Mouse (Mus musculus): ENCODE measurements around the gene BC035947.

BC035947 gene

DNA sequence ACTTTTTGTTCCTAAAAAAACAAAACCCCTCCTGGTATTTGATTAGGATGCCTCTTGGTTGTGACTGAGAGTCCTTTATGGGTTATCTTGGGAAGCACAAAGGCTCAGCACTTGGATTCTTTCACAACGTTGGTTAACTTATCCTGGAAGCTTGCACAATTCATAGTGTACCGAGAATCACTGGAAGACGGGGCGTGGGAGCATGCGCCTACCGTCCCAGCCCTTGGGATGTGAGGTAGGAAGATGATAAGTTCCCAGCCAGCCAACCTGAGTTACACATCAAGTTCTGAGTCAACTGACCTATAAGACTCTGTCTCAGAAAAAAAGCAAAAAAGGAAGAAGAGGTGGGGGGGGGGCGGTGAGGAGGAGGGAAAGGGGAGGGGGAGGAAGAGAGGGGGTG, 6.9 kb upstream of the BC035947 start:
- no peak for TF ChIP-seq GATA4 (IDR thresholded peaks at IDR 0.05; ENCODE audit: insufficient replicate concordance, low read length)

DNA sequence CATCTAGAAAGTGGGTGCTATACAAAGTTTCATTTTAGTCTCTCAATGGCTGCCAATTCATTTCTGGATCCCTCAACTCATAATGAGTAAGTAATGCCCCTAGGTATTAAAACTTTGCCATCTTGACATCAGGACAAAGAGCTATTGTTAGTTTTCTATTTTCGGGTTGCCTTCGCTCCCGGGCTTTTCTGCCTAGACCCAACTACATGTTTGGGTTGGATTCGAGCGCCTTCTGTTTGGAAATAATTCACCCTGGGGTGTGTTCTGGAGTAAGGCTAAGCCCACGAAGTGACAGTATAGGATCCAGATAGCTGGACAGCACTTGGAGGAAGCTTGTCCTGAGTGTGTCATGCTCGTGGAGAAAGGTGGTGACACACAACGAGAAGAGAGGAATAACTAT, 798 bp upstream of the BC035947 start:
- no peak for TF ChIP-seq GATA4 (IDR thresholded peaks at IDR 0.05; ENCODE audit: insufficient replicate concordance, low read length)

DNA sequence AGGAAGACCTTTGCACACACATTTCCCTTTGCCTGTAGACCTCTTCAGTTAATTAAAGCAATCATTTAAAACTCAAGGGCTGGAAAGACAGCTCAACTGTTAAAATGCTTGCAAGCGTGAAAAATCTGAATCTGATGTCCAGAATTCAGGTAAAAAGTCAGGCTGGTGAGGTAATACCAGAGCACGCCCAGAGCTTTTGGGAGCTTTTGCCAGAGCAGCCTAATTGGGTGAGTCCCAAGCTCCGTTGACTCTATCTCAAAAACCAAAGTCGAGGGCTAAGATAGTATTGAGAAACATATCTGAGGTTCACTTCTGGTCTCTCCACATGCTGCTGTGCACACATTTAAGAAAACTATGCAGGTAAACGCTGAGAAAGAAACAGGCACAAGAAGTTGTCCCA, 1.1 kb downstream of the BC035947 start, which contains the start of gene Mogat1:
Gene Mogat1, plus strand, starts transcription at position 130 of the 400 bp plus-strand sequence.
- no peak for TF ChIP-seq GATA4 (IDR thresholded peaks at IDR 0.05; ENCODE audit: insufficient replicate concordance, low read length)

DNA sequence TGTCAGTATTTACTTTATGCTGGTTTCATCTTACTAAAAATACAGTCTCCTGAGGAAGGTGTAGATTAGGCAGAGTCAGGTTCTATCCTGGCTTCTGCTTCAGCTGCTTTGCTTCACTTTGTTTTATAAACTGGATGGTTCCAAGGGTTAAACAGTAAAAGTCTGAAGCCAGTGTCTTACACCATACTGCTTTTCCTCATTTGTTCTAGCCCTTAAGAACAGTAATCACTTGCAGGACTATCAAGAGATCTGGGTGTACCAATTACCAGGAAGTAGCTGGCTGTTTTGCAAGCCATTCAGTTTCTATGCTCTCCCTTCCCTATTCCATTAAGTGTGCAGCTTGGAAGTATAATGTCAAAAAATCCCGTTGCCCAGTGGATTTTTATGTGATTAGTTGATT, 4.8 kb downstream of the BC035947 start:
- no peak for TF ChIP-seq GATA4 (IDR thresholded peaks at IDR 0.05; ENCODE audit: insufficient replicate concordance, low read length)

DNA sequence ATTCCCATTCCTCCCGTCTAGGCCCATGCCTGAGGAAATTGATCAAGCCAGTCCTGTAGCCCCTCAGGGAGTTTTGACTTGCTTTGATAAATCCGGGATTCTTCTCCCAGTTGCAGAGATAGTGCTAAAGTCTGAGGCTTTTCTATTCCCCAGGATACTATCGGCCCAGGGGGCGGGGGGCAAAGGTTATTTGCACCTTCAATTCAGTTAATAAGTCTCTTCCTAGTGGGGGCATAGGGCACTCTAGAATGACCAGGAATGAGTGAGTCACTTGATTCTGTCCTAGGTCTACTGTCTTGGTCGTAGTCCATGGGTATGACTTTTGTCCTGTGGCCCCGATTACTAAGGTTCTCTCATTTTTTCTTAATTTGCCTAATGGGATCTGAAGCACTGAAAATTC, 9.4 kb downstream of the BC035947 start:
- TF ChIP-seq GATA4 (IDR thresholded peaks at IDR 0.05; ENCODE audit: insufficient replicate concordance, low read length), result no peak

DNA sequence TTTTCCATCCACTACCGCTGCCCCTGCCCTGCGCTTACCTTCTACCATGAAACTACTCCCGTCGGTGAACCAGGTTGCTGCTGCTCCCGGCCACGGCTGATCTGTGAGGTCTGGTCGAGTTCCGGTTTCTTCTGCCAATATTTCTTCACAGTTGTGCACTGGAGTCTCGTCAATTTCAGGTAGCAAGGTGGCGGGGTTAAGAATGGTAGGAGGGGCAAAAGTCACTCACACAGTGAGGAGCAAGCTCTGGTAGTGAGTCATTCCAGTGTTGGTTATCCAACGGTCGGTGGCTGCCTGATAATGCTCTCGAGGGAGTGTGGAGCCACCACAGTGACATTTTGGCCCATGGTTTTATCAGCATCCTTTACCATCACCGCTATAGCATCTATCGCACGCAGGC, 10.9 kb downstream of the BC035947 start:
- TF ChIP-seq GATA4 (IDR thresholded peaks at IDR 0.05; ENCODE audit: insufficient replicate concordance, low read length), result no peak

DNA sequence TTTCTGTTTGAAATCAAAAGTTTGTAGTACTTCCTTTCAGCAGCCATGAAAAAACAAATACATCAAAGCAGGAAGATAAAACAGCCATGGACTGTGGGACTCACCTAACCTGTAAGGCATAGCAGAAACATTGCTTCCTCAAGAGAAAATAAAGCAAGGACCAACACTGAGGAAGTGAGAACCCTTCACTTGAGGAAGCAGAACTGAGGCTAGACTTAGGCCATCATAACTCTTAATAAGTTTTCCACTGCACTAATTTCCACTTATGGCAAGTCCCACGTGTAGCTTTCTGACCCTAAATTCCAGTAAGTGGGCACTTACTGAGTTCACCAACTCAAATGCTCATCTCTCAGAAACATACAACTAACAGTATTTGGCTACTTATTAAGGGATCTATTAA, 21.8 kb downstream of the BC035947 start:
- TF ChIP-seq GATA4 (IDR thresholded peaks at IDR 0.05; ENCODE audit: insufficient replicate concordance, low read length), result no peak

DNA sequence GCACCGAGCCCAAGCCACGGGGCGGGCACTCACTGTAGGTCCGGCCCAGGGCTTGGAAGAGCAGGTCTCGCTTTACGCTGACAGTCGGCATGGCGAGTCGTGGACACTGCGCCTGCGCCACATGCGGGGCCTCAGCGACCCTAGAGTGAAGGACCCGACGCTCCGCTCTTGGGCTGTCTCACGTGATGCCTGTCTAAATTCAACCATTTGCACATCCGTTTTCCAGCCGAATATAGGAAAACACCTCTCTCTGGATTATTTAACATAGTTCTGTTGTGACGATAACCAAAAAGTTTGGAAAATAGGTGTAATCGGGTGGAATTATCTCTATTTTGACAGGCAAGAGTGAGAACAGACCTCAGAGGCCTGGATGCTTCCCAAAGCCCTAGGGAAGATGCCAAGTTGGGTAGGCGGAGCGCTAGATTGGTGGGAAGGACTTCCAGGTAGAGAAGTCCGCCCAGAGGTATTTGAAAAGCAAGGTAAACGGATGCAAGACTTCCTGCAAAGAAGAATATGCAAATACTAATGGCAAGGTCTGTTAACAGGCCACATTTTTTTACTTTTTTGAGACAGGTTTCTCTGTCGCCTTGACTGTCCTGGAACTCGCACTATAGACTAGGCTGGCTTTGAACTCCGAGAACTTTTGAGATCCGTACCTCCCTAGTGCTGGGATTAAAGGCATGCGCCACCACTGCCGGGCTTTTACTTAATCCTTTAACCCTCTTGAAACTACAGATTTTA, 23.0 kb downstream of the BC035947 start, which contains the start of gene Farsb:
Gene Farsb, minus strand, starts transcription at position 146 of the 741 bp plus-strand sequence.
- TF ChIP-seq GATA4 (IDR thresholded peaks at IDR 0.05; ENCODE audit: insufficient replicate concordance, low read length), result peak; percentile 21; the same call in 1 of the 2 replicates

DNA sequence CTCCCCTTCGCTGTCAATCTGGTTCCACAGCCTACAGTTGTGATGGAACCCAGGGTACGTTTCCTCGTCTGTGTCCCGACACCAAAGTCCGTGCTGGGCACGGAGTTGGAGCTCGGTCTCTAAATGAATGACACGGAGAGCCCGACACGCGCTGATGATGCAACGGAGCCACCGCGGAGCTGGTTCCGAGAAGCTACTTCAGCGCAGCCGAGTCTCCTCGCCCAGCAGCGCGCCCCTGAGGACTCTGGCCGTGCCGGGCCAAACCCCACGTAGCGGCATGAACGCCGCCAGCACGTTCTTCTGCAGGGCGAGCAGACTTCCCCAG, 23.6 kb downstream of the BC035947 start:
- TF ChIP-seq GATA4 (IDR thresholded peaks at IDR 0.05; ENCODE audit: insufficient replicate concordance, low read length), result no peak

DNA sequence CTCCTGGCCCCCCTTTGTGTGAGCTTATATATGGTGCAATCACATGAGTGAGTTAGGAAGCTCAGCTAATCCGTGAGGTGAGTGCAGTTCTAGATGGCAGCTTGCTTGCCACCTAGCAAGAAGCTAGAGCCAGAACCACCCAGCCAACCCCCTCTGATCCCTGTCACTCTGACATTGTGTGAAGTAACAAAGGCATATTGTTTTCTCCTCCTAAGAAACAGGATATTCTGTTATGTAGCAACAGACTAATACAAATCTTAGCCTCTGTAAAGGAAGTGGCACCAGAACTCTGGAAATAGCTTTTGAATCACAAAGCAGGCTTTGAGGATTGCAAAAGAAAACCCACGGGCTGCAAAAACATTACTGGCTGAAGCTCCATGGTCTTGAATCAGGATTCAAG, 27.6 kb downstream of the BC035947 start:
- no peak for TF ChIP-seq GATA4 (IDR thresholded peaks at IDR 0.05; ENCODE audit: insufficient replicate concordance, low read length)

DNA sequence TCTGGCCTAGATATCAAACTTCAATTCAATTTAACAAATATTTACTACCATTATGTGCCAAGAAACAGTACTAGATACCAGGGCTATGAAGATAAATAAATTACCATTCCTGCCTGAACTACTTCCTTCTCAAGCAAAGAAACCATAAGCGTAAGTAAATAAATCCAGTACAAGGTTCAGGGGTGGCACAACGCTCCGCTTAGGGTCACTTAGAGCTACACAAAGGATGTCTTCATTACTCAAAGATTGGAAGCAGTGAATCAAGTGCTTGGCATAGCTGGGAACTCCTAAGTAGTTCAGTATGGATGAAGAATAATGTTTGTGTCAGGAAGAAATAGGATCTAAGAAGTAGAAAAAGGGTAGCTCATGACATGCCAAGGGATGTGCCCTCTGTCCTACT, 28.5 kb downstream of the BC035947 start:
- no peak for TF ChIP-seq GATA4 (IDR thresholded peaks at IDR 0.05; ENCODE audit: insufficient replicate concordance, low read length)

DNA sequence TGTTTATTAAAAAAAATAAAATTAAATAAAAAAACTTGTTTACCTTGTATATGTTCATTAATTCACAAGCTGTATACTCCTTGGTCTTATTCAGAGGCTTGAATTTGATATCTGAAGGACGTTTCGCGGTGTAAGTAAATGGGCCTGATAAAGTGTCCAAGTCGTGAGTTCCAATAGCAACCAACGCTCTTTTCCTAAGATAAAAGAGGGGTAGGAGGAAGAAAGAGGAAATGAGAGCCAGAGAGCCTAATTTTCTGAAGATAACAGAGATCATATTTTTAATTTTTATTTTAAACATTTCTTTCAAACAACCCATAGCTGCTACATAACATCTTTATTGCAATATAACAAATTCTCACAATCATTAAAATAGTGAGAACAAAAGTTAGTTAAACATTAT, 39.5 kb downstream of the BC035947 start:
- no peak for TF ChIP-seq GATA4 (IDR thresholded peaks at IDR 0.05; ENCODE audit: insufficient replicate concordance, low read length)

DNA sequence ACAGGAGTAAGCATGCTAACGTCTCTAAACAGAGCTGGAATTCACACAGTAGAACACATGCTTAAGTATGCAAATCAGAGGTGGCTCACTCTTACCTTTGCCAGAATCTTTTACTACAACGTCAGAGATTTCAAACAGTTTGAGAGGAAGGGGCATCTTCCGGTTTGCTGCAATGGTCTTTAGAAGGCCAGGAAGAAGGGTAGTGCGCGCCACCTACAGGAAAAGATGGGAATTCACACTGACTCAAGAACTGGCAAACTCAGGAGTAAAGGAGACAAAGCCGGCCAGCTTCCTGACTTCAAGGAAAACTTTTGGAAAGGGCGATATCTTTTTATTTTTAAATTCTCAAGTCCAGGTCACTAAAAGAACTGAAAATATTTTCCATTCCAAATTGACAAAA, 57.3 kb downstream of the BC035947 start:
- TF ChIP-seq GATA4 (IDR thresholded peaks at IDR 0.05; ENCODE audit: insufficient replicate concordance, low read length), result no peak

DNA sequence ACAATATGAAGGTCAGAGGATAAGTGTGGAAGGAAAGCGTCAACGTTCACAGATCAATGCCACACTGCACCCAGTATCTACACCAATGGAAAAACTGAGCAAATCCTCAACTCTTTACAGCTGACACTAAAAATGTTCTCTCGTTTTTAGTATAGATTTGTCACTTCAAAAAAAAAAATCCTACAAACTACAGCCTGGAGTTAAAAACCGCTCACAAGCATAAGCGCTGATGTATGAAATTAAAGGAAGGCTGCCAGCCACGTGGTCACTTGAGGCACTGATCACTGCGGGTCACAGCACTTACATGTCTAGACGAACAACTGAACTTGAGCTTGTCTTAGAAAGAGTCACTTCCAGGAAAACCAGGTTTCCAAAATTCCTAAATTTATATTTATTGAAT, 58.1 kb downstream of the BC035947 start:
- no peak for TF ChIP-seq GATA4 (IDR thresholded peaks at IDR 0.05; ENCODE audit: insufficient replicate concordance, low read length)

DNA sequence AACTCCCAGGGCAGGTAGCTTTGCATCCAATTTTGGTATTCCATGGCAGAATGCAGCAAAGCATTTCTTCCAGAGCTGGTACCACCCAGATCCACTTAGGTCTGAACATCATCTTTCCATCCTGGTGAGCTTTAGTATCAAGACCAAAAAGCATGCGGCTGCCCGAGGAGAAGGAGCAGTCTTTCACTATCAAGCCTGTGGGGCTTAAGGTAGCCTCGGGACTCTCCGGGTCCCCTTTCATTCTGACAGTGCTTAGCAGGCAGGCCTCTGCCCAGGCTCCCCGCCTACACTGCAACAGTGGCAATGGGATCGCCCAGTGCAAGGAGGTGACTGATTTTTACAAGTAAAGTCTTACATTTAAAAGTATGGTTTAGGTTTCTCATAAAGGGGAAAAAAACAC, 59.4 kb downstream of the BC035947 start:
- no peak for TF ChIP-seq GATA4 (IDR thresholded peaks at IDR 0.05; ENCODE audit: insufficient replicate concordance, low read length)

DNA sequence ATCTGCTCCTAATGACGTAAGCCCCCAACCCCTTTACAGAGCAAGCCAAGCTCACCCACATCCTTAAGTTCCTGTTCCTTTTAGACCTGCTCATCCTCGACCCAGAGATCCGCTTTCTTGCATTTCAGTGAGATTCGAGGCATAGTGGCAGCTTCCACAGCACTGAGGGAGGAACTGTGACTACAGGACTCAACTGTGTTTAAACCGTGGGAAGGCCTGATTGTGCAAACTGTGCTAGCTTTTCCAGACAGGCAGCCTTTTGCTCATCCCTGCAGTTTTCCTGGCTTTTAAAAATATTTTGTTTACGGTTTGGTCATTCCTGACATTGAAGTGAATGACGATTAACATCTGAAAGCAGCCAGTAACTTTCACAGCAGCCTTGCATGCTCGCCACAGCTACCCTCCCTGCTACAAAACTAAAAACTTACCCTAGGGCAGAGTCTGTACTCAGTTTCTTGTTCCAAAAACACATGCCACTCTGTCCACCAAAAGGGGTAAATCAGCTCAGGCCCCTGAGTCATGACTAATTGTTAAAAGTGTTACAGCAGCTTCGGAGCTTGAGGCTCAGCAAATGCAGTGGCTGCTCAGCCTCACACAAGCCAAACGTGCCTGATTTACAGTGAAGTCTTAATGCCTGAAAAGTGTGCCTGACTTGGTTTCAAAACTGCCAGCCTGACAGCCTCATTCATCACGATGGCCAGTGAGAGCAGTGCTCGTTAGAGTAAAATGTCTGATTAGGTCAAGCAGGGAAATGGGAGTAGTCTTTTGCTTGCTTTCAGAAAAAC, 60.7 kb downstream of the BC035947 start:
- TF ChIP-seq GATA4 (IDR thresholded peaks at IDR 0.05; ENCODE audit: insufficient replicate concordance, low read length), result no peak

All from liver, adult (tissue).